Mouse (Mus musculus): Measurements from ENCODE around the gene Xpnpep2.

The Xpnpep2 gene

GRCm38 (mm10) chrX:48170368-48170767 lies 61.8 kb downstream of the Xpnpep2 start:
- no peak for DNase-seq

- no peak for DNase-seq
Measured at GRCm38 (mm10) chrX:48181844-48182243, 73.3 kb downstream of the Xpnpep2 start.

- DNase-seq: no peak
Measured at GRCm38 (mm10) chrX:48184703-48185102, 76.2 kb downstream of the Xpnpep2 start.
